9 mouse cellular contexts compared by ENCODE assay signal in the genomic region with DNA sequence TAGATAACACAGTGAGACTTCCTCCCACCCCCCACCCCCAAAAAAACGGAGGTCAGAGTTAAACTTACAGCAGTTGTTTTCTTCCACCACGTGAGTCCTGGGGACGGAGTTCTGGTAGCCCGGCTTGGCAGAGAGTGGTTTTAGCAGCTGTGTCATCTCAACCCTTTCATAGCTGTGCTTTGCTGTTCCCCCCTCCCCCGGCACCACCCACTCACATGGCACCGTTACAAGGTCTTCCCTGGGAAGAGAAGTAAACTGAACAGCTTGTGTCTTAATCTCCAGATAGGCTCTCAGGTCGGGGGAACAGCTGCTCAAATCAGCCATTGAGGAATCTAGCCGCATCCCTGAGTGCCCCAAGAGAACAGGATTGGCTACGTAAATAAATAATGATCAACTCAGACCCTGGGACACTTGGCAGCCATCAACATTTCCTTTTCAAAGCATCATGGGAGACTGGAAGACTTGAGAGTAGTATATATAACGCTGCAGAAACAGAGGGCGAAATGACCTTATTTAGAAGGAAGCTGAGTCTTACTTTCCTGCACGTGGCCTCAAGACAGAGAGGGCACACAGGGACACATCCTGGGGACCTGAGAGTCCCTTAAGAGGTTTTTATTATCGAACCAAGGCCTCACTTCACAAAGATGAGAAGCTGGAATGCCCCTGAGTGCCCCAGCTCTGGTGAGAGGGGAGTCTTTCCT. TPM values are rescaled to one million over a fixed set of nuclear protein-coding genes. Genes with fewer than 3 reads are reported as not detected.
DNase-seq lines count a peak whose midpoint lies in the region; ATAC-seq lines count a peak whose summit lies in the region.
"Had no signal": no experiment of that assay in that cellular context is flagged by ENCODE, and none has a peak within 500 bp of the region (broad histone marks: within the 10 kb centered on the region; RNA-seq: fewer than 3 reads in every experiment).

No protein-coding gene starts in this region.

- no peaks in the 10 kb centered on the region for H3K27me3 ChIP-seq in heart, embryonic 14.5 days (ENCODE audit: control insufficient read depth, insufficient read depth, low read length)
- H3K27me3 ChIP-seq in midbrain, embryonic 11.5 days (ENCODE audit: control insufficient read depth, insufficient read depth, low read length) = no peaks in the 10 kb centered on the region
- no peaks in the 10 kb centered on the region for H3K27me3 ChIP-seq in stomach, embryonic 16.5 days (ENCODE audit: control insufficient read depth, insufficient read depth, low read length)
- no peaks in the 10 kb centered on the region for H3K27me3 ChIP-seq in forebrain, embryonic 16.5 days (replicated peaks; ENCODE audit: control insufficient read depth, insufficient read depth, low read length)
- H3K27me3 ChIP-seq: liver, embryonic 15.5 days had no signal

- no peak overlapping the region for H3K4me2 ChIP-seq in heart, embryonic 14.5 days (ENCODE audit: low read length)
- no peak overlapping the region for H3K4me2 ChIP-seq in midbrain, embryonic 11.5 days
- peak overlapping the region; percentile 1; the same call in 1 of the 2 replicates for H3K4me2 ChIP-seq in stomach, embryonic 16.5 days (ENCODE audit: low read depth, low read length)
- H3K4me2 ChIP-seq in forebrain, embryonic 16.5 days (ENCODE audit: low read length) = no peak overlapping the region
- H3K4me2 ChIP-seq: liver, embryonic 15.5 days had no signal

- H3K36me3 ChIP-seq in heart, embryonic 14.5 days (ENCODE audit: control insufficient read depth, insufficient read depth, low read length) = no peaks in the 10 kb centered on the region
- H3K36me3 ChIP-seq in midbrain, embryonic 11.5 days (ENCODE audit: control insufficient read depth, insufficient read depth, low read length) = no peaks in the 10 kb centered on the region
- no peaks in the 10 kb centered on the region for H3K36me3 ChIP-seq in stomach, embryonic 16.5 days (ENCODE audit: control insufficient read depth, insufficient read depth, low read length)
- no peaks in the 10 kb centered on the region for H3K36me3 ChIP-seq in forebrain, embryonic 16.5 days (ENCODE audit: control insufficient read depth, insufficient read depth)
- H3K36me3 ChIP-seq: liver, embryonic 15.5 days had no signal

- no peak overlapping the region for H3K4me3 ChIP-seq in heart, embryonic 14.5 days (ENCODE audit: control insufficient read depth in 1 of 2, insufficient read depth in 1 of 2, low read depth in 1 of 2, low read length in 2 of 2)
- H3K4me3 ChIP-seq in midbrain, embryonic 11.5 days (ENCODE audit: low read depth, low read length) = no peak overlapping the region
- H3K4me3 ChIP-seq in stomach, embryonic 16.5 days (replicated peaks; ENCODE audit: low read length) = peak overlapping the region; percentile 17; the same call in 1 of the 2 replicates
- H3K4me3 ChIP-seq in forebrain, embryonic 16.5 days (replicated peaks; ENCODE audit: low read length) = no peak overlapping the region
- H3K4me3 ChIP-seq: liver, embryonic 15.5 days had no signal

- H3K9ac ChIP-seq in heart, embryonic 14.5 days (ENCODE audit: low read length) = no peak overlapping the region
- H3K9ac ChIP-seq in midbrain, embryonic 11.5 days (ENCODE audit: low read length) = no peak overlapping the region
- peak overlapping the region; percentile 41 for H3K9ac ChIP-seq in stomach, embryonic 16.5 days (ENCODE audit: low read length)
- no peak overlapping the region for H3K9ac ChIP-seq in forebrain, embryonic 16.5 days (replicated peaks; ENCODE audit: low read depth, low read length)
- H3K9ac ChIP-seq: liver, embryonic 15.5 days had no signal

- no peak for ATAC-seq in heart, embryonic 14.5 days (ENCODE audit: insufficient number of reproducible peaks, insufficient read depth, low FRiP score, low read depth)
- ATAC-seq in midbrain, embryonic 11.5 days (ENCODE audit: low FRiP score) = no peak
- ATAC-seq in stomach, embryonic 16.5 days (ENCODE audit: insufficient read depth, low FRiP score) = peak; percentile 67
- ATAC-seq in forebrain, embryonic 16.5 days = no peak

- peak overlapping the region; percentile 31 to 64 for H3K27ac ChIP-seq in heart, embryonic 14.5 days (replicated peaks in 1 of 2; ENCODE audit: control insufficient read depth in 1 of 2, insufficient read depth in 1 of 2, low read depth in 2 of 2, low read length in 2 of 2)
- peak overlapping the region; percentile 16; the same call in 1 of the 2 replicates for H3K27ac ChIP-seq in midbrain, embryonic 11.5 days (ENCODE audit: low read depth, low read length)
- peak overlapping the region; percentile 97 for H3K27ac ChIP-seq in stomach, embryonic 16.5 days (ENCODE audit: low read length)
- H3K27ac ChIP-seq in forebrain, embryonic 16.5 days (ENCODE audit: low read length) = no peak overlapping the region
- H3K27ac ChIP-seq: liver, embryonic 15.5 days had no signal

- H3K9me3 ChIP-seq in heart, embryonic 14.5 days (ENCODE audit: control insufficient read depth, low read length) = 0 out of 2 replicates have a peak, but pooled peaks cover 2% of the 10 kb centered on the region
- H3K9me3 ChIP-seq in midbrain, embryonic 11.5 days (ENCODE audit: control insufficient read depth, low read length) = no peaks in the 10 kb centered on the region
- H3K9me3 ChIP-seq in stomach, embryonic 16.5 days (replicated peaks; ENCODE audit: control insufficient read depth, low read length) = no peaks in the 10 kb centered on the region
- H3K9me3 ChIP-seq in forebrain, embryonic 16.5 days (ENCODE audit: control insufficient read depth, low read length) = no peaks in the 10 kb centered on the region
- H3K9me3 ChIP-seq: liver, embryonic 15.5 days had no signal

- DNase-seq in adrenal gland, adult (ENCODE audit: inconsistent age in 2 of 2, low spot score in 1 of 2) = peak; percentile 53 to 58
- DNase-seq in adrenal gland, postnatal 4 days (ENCODE audit: low spot score in 2 of 2) = no peak
- DNase-seq in adipocyte (ENCODE audit: low spot score) = peak; percentile 70
- peak; percentile 90 for DNase-seq in kidney, postnatal 10 days
- DNase-seq in midbrain, embryonic 11.5 days (ENCODE audit: low spot score, missing footprints) = no peak

- peaks cover 5 to 8% of the 10 kb centered on the region in 2 experiments for H3K4me1 ChIP-seq in heart, embryonic 14.5 days (ENCODE audit: control insufficient read depth in 2 of 2, insufficient read depth in 2 of 2, low read length in 2 of 2)
- H3K4me1 ChIP-seq in midbrain, embryonic 11.5 days (ENCODE audit: control insufficient read depth, insufficient read depth, low read length) = peaks cover 3% of the 10 kb centered on the region; the same call in 1 of the 2 replicates
- H3K4me1 ChIP-seq in stomach, embryonic 16.5 days (ENCODE audit: control insufficient read depth, insufficient read depth, low read length) = peaks cover 20% of the 10 kb centered on the region
- peaks cover 9% of the 10 kb centered on the region for H3K4me1 ChIP-seq in forebrain, embryonic 16.5 days (replicated peaks; ENCODE audit: control insufficient read depth, insufficient read depth, low read length)

- WGBS in heart, embryonic 14.5 days = 48% methylated on average over 13 of the region's 13 CpGs
- WGBS in midbrain, embryonic 11.5 days = 64% methylated on average over 13 of the region's 13 CpGs
- 30% methylated on average over 13 of the region's 13 CpGs for WGBS in stomach, embryonic 16.5 days
- 50% methylated on average over 13 of the region's 13 CpGs for WGBS in forebrain, embryonic 16.5 days

RNA-seq across cellular contexts. Expression of gene Prpsap1, which starts 0.6 kb away (rescaled TPM):
- total RNA-seq in adrenal gland, postnatal 4 days (2021) = 100 to 1,000 TPM in 1 of 2 experiments, 10 to 100 TPM in 1; 95.7 to 103 TPM
- polyA plus RNA-seq in heart, embryonic 14.5 days (2014; fragmentation: Nextera tagmentation; extraction: Ambion mirVana) = 89.8 and 93.4 TPM in 2 replicates
- polyA plus RNA-seq in midbrain, embryonic 11.5 days (2014; fragmentation: Nextera tagmentation; extraction: Ambion mirVana) = 173 and 183 TPM in 2 replicates
- polyA plus RNA-seq in stomach, embryonic 16.5 days (2015; fragmentation: Nextera tagmentation; extraction: Ambion mirVana) = 190 and 195 TPM in 2 replicates
- polyA plus RNA-seq in forebrain, embryonic 16.5 days (2015; fragmentation: Nextera tagmentation; extraction: Ambion mirVana) = 200 and 201 TPM in 2 replicates

RNA-seq across cellular contexts. Expression of gene Qrich2, which starts 28.6 kb away (rescaled TPM):
- total RNA-seq in adrenal gland, postnatal 4 days (2021) = under 1 TPM in 1 of 2 experiments, not detected in 1; 0.14 TPM
- not detected in 2 replicates for polyA plus RNA-seq in heart, embryonic 14.5 days (2014; fragmentation: Nextera tagmentation; extraction: Ambion mirVana)
- polyA plus RNA-seq in midbrain, embryonic 11.5 days (2014; fragmentation: Nextera tagmentation; extraction: Ambion mirVana) = 0.08 and 0.14 TPM in 2 replicates
- polyA plus RNA-seq in stomach, embryonic 16.5 days (2015; fragmentation: Nextera tagmentation; extraction: Ambion mirVana) = 0.20 and 0.53 TPM in 2 replicates
- polyA plus RNA-seq in forebrain, embryonic 16.5 days (2015; fragmentation: Nextera tagmentation; extraction: Ambion mirVana) = 0.09 TPM in 1 of 2 replicates, not detected in the other
- polyA plus RNA-seq: liver, embryonic 15.5 days had no signal

RNA-seq across cellular contexts. Expression of gene Sphk1, which starts 36.1 kb away (rescaled TPM):
- total RNA-seq in adrenal gland, postnatal 4 days (2021) = 1 to 10 TPM; 5.3 to 6.0 TPM
- polyA plus RNA-seq in heart, embryonic 14.5 days (2014; fragmentation: Nextera tagmentation; extraction: Ambion mirVana) = 2.3 and 2.5 TPM in 2 replicates
- 7.1 and 8.3 TPM in 2 replicates for polyA plus RNA-seq in midbrain, embryonic 11.5 days (2014; fragmentation: Nextera tagmentation; extraction: Ambion mirVana)
- 12.4 and 15.3 TPM in 2 replicates for polyA plus RNA-seq in stomach, embryonic 16.5 days (2015; fragmentation: Nextera tagmentation; extraction: Ambion mirVana)
- polyA plus RNA-seq in forebrain, embryonic 16.5 days (2015; fragmentation: Nextera tagmentation; extraction: Ambion mirVana) = 2.9 and 3.3 TPM in 2 replicates

Comparison
In these comparisons a context has a peak if more than half of its experiments do, and no peak if none do; other contexts are left out.
1. DNase-seq: peak in adrenal gland, adult (2 of 2), adipocyte (single experiment) and kidney, postnatal 10 days (single experiment); none in adrenal gland, postnatal 4 days (0 of 2) and midbrain, embryonic 11.5 days (single experiment).